Comparison of ENCODE assay signal across 26 mouse cellular contexts in the genomic region with DNA sequence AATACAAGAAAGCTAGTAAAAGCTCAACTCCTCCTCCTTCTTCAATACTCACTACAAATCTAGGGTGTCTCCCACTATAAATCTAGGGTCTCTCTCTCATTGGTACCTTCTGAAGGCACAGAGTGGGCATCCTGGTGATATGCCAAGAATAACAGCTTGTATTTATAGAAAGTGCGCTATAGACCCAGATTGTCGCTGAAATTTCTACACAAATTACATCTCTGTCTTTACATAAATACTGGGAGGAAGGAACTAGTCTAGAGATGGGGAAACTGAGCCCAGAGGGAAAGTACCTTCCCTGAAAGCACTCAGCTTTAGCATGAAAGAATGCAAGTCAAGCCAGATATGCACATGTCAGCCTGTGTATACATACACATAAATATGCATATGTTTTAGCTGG.
"Had no signal": no experiment of that assay in that cellular context is flagged by ENCODE, and none has a peak within 500 bp of the region (broad histone marks: within the 10 kb centered on the region; RNA-seq: fewer than 3 reads in every experiment).

No protein-coding gene starts in this region.

- H3K4me3 ChIP-seq: embryonic facial prominence, embryonic 10.5 days; embryonic facial prominence, embryonic 12.5 days; embryonic facial prominence, embryonic 13.5 days; embryonic facial prominence, embryonic 15.5 days; erythroblast, embryonic 14.5 days; forebrain, embryonic 10.5 days; forebrain, embryonic 12.5 days; forebrain, embryonic 13.5 days; forebrain, embryonic 15.5 days; gastrocnemius, adult 2 months; heart, adult 2 months; heart, embryonic 10.5 days had no signal

- DNase-seq: cerebellum, adult 8-10 months; cerebellum, adult 9-10 months; cerebellum, adult 9-11 months; cerebellum, postnatal 10 days; cerebellum, postnatal 25 days; cerebellum, postnatal 36 days; embryo, embryonic 11 days; forebrain, postnatal 0 days; gastrocnemius, adult 2 months; gastrocnemius, postnatal 10 days; gastrocnemius, postnatal 14 days; gastrocnemius, postnatal 25 days; gastrocnemius, postnatal 36 days; heart, adult 11 months; heart, adult 18-20 months; heart, adult 2 months had no signal

- H3K9ac ChIP-seq: embryonic facial prominence, embryonic 12.5 days; embryonic facial prominence, embryonic 13.5 days; embryonic facial prominence, embryonic 15.5 days; forebrain, embryonic 12.5 days; forebrain, embryonic 13.5 days; forebrain, embryonic 15.5 days; forebrain, postnatal 0 days had no signal

- H3K36me3 ChIP-seq: embryonic facial prominence, embryonic 10.5 days; embryonic facial prominence, embryonic 12.5 days; embryonic facial prominence, embryonic 13.5 days; embryonic facial prominence, embryonic 15.5 days; forebrain, embryonic 10.5 days; forebrain, embryonic 12.5 days; forebrain, embryonic 15.5 days; heart, embryonic 10.5 days had no signal

- H3K9me3 ChIP-seq: embryonic facial prominence, embryonic 10.5 days; embryonic facial prominence, embryonic 12.5 days; embryonic facial prominence, embryonic 13.5 days; embryonic facial prominence, embryonic 15.5 days; forebrain, embryonic 10.5 days; forebrain, embryonic 12.5 days; forebrain, embryonic 13.5 days; forebrain, embryonic 15.5 days; heart, embryonic 10.5 days had no signal

- H3K4me2 ChIP-seq: embryonic facial prominence, embryonic 12.5 days; embryonic facial prominence, embryonic 13.5 days; embryonic facial prominence, embryonic 15.5 days; forebrain, embryonic 12.5 days; forebrain, embryonic 13.5 days; forebrain, embryonic 15.5 days had no signal

- H3K27ac ChIP-seq: embryonic facial prominence, embryonic 10.5 days; embryonic facial prominence, embryonic 12.5 days; embryonic facial prominence, embryonic 13.5 days; embryonic facial prominence, embryonic 15.5 days; forebrain, embryonic 10.5 days; forebrain, embryonic 12.5 days; forebrain, embryonic 13.5 days; forebrain, embryonic 15.5 days; gastrocnemius, adult 2 months; heart, adult 2 months; heart, embryonic 10.5 days had no signal

- H3K27me3 ChIP-seq: embryonic facial prominence, embryonic 12.5 days; embryonic facial prominence, embryonic 13.5 days; embryonic facial prominence, embryonic 15.5 days; forebrain, embryonic 12.5 days; forebrain, embryonic 13.5 days; forebrain, embryonic 15.5 days had no signal

- ATAC-seq: forebrain, embryonic 13.5 days; forebrain, embryonic 15.5 days; forebrain, postnatal 0 days had no signal
